ENCODE assay signal across 14 mouse cellular contexts in genomic region chr1:184720162-184721025, GRCm38 (mm10). TPM values are rescaled to one million over a fixed set of nuclear protein-coding genes. Genes with fewer than 3 reads are reported as not detected.
DNase-seq lines count a peak whose midpoint lies in the region; ATAC-seq and TF ChIP-seq lines count a peak whose summit lies in the region.
"Had no signal": no experiment of that assay in that cellular context is flagged by ENCODE, and none has a peak within 500 bp of the region (broad histone marks: within the 10 kb centered on the region; RNA-seq: fewer than 3 reads in every experiment).

No protein-coding gene starts in this region.

- H3K4me2 ChIP-seq in heart, embryonic 11.5 days = no peak overlapping the region
- H3K4me2 ChIP-seq in liver, postnatal 0 days (ENCODE audit: low read depth, low read length) = 0 out of 2 replicates have a peak overlapping the region, but pooled peaks have one; percentile 7
- no peak overlapping the region for H3K4me2 ChIP-seq in liver, embryonic 12.5 days
- H3K4me2 ChIP-seq in intestine, embryonic 15.5 days (replicated peaks) = peak overlapping the region; percentile 39
- H3K4me2 ChIP-seq: embryonic facial prominence, embryonic 15.5 days; forebrain, embryonic 12.5 days; liver, embryonic 15.5 days had no signal

- H3K9ac ChIP-seq in heart, embryonic 11.5 days (ENCODE audit: low read depth, low read length) = no peak overlapping the region
- no peak overlapping the region for H3K9ac ChIP-seq in liver, postnatal 0 days (replicated peaks)
- no peak overlapping the region for H3K9ac ChIP-seq in liver, embryonic 12.5 days
- no peak overlapping the region for H3K9ac ChIP-seq in intestine, embryonic 15.5 days
- H3K9ac ChIP-seq: embryonic facial prominence, embryonic 15.5 days; forebrain, embryonic 12.5 days; liver, embryonic 15.5 days had no signal

- ATAC-seq in heart, embryonic 11.5 days (replicated peaks; ENCODE audit: insufficient number of reproducible peaks, low FRiP score, low TSS enrichment) = no peak
- ATAC-seq in liver, postnatal 0 days = no peak
- no peak for ATAC-seq in liver, embryonic 12.5 days
- no peak for ATAC-seq in intestine, embryonic 15.5 days

- no peak overlapping the region for H3K27ac ChIP-seq in heart, embryonic 11.5 days (ENCODE audit: low read depth, low read length)
- no peak overlapping the region for H3K27ac ChIP-seq in liver, postnatal 0 days (ENCODE audit: low read depth)
- H3K27ac ChIP-seq in liver, embryonic 12.5 days = no peak overlapping the region
- no peak overlapping the region for H3K27ac ChIP-seq in intestine, embryonic 15.5 days
- H3K27ac ChIP-seq in layer of hippocampus, adult 2 months = no peak overlapping the region
- H3K27ac ChIP-seq: embryonic facial prominence, embryonic 15.5 days; forebrain, embryonic 12.5 days; liver, embryonic 15.5 days had no signal

- no peak for TF ChIP-seq EP300 in liver, postnatal 0 days (IDR thresholded peaks at IDR 0.05; ENCODE audit: low read depth)

- WGBS in heart, embryonic 11.5 days (ENCODE audit: insufficient replicate concordance) = 1% methylated on average over 26 of the region's 26 CpGs
- 7% methylated on average over 26 of the region's 26 CpGs for WGBS in liver, postnatal 0 days (ENCODE audit: insufficient replicate concordance)
- WGBS in liver, embryonic 12.5 days (ENCODE audit: insufficient replicate concordance) = 4% methylated on average over 26 of the region's 26 CpGs
- WGBS in intestine, embryonic 15.5 days = 21% methylated on average over 26 of the region's 26 CpGs

- no peaks in the 10 kb centered on the region for H3K36me3 ChIP-seq in heart, embryonic 11.5 days (ENCODE audit: control insufficient read depth, insufficient read depth, low read length)
- H3K36me3 ChIP-seq in liver, postnatal 0 days (replicated peaks; ENCODE audit: insufficient read depth, low read length) = no peaks in the 10 kb centered on the region
- no peaks in the 10 kb centered on the region for H3K36me3 ChIP-seq in liver, embryonic 12.5 days
- no peaks in the 10 kb centered on the region for H3K36me3 ChIP-seq in intestine, embryonic 15.5 days
- H3K36me3 ChIP-seq: embryonic facial prominence, embryonic 15.5 days; forebrain, embryonic 12.5 days; liver, embryonic 15.5 days had no signal

- 0 out of 2 replicates have a peak, but pooled peaks cover 6% of the 10 kb centered on the region for H3K4me1 ChIP-seq in heart, embryonic 11.5 days (ENCODE audit: control insufficient read depth, insufficient read depth, low read length)
- H3K4me1 ChIP-seq in liver, postnatal 0 days (ENCODE audit: insufficient read depth) = no peaks in the 10 kb centered on the region
- H3K4me1 ChIP-seq in liver, embryonic 12.5 days = no peaks in the 10 kb centered on the region
- peaks cover 24% of the 10 kb centered on the region for H3K4me1 ChIP-seq in intestine, embryonic 15.5 days (replicated peaks)
- H3K4me1 ChIP-seq: liver, embryonic 15.5 days had no signal

- peak; percentile 74 for DNase-seq in heart, adult 11 months
- no peak for DNase-seq in liver, postnatal 0 days
- peak; percentile 45 for DNase-seq in ES-CJ7 (ENCODE audit: low read depth, low spot score)
- no peak for DNase-seq in layer of hippocampus, adult 2 months (ENCODE audit: low spot score in 2 of 2)
- DNase-seq in spleen, adult 18-20 months = no peak
- DNase-seq: cerebellum, postnatal 10 days; kidney, postnatal 14 days; layer of hippocampus, adult 9-11 months had no signal

- TF ChIP-seq CTCF in liver, postnatal 0 days (IDR thresholded peaks at IDR 0.05; ENCODE audit: low read depth) = no peak
- no peak for TF ChIP-seq CTCF in layer of hippocampus, adult 2 months (conservative IDR thresholded peaks at IDR 0.05)

- H3K4me3 ChIP-seq in heart, embryonic 11.5 days (ENCODE audit: low read depth, low read length) = no peak overlapping the region
- no peak overlapping the region for H3K4me3 ChIP-seq in liver, postnatal 0 days (ENCODE audit: low read depth, low read length)
- H3K4me3 ChIP-seq in liver, embryonic 12.5 days = no peak overlapping the region
- H3K4me3 ChIP-seq in intestine, embryonic 15.5 days (replicated peaks) = no peak overlapping the region
- H3K4me3 ChIP-seq in layer of hippocampus, adult 2 months = no peak overlapping the region
- H3K4me3 ChIP-seq: embryonic facial prominence, embryonic 15.5 days; forebrain, embryonic 12.5 days; liver, embryonic 15.5 days had no signal

- peaks cover 98% of the 10 kb centered on the region for H3K27me3 ChIP-seq in heart, embryonic 11.5 days (ENCODE audit: control insufficient read depth, insufficient read depth, low read length)
- peaks cover 94% of the 10 kb centered on the region for H3K27me3 ChIP-seq in liver, postnatal 0 days (ENCODE audit: insufficient read depth, low read length)
- peaks cover 100% of the 10 kb centered on the region for H3K27me3 ChIP-seq in liver, embryonic 12.5 days (replicated peaks)
- H3K27me3 ChIP-seq in intestine, embryonic 15.5 days (replicated peaks) = peaks cover 66% of the 10 kb centered on the region

- no peaks in the 10 kb centered on the region for H3K9me3 ChIP-seq in heart, embryonic 11.5 days (replicated peaks; ENCODE audit: control insufficient read depth, low read length)
- H3K9me3 ChIP-seq in liver, postnatal 0 days (ENCODE audit: low read length) = no peaks in the 10 kb centered on the region
- H3K9me3 ChIP-seq in liver, embryonic 12.5 days (replicated peaks) = no peaks in the 10 kb centered on the region
- H3K9me3 ChIP-seq in intestine, embryonic 15.5 days = no peaks in the 10 kb centered on the region
- H3K9me3 ChIP-seq: embryonic facial prominence, embryonic 15.5 days; forebrain, embryonic 12.5 days; liver, embryonic 15.5 days had no signal

RNA-seq across cellular contexts. Expression of gene Hlx, which starts 12.0 kb away (rescaled TPM):
- polyA plus RNA-seq in heart, embryonic 11.5 days (2014; fragmentation: Nextera tagmentation; extraction: Ambion mirVana) = 5.0 and 7.0 TPM in 2 replicates
- polyA plus RNA-seq in liver, postnatal 0 days (2015; fragmentation: Nextera tagmentation; extraction: Ambion mirVana) = 8.3 and 9.7 TPM in 2 replicates
- 26.5 and 31.2 TPM in 2 replicates for polyA plus RNA-seq in liver, embryonic 12.5 days (2016; fragmentation: Nextera tagmentation; extraction: Ambion mirVana)
- 46.6 and 52.3 TPM in 2 replicates for polyA plus RNA-seq in intestine, embryonic 15.5 days (2015; fragmentation: Nextera tagmentation; extraction: Ambion mirVana)
- total RNA-seq in layer of hippocampus, adult 2 months (2021) = 1 to 10 TPM; 1.4 to 1.6 TPM

Comparison
In these comparisons a context has a peak if more than half of its experiments do, and no peak if none do; other contexts are left out.
1. H3K4me2 ChIP-seq: peak in liver, postnatal 0 days (single experiment) and intestine, embryonic 15.5 days (single experiment); none in heart, embryonic 11.5 days (single experiment) and liver, embryonic 12.5 days (single experiment).
2. DNase-seq: peak in heart, adult 11 months (single experiment) and ES-CJ7 (single experiment); none in liver, postnatal 0 days (single experiment), layer of hippocampus, adult 2 months (0 of 2) and spleen, adult 18-20 months (0 of 2).